Comparison of ENCODE assay signal across 8 mouse cellular contexts in the genomic region with DNA sequence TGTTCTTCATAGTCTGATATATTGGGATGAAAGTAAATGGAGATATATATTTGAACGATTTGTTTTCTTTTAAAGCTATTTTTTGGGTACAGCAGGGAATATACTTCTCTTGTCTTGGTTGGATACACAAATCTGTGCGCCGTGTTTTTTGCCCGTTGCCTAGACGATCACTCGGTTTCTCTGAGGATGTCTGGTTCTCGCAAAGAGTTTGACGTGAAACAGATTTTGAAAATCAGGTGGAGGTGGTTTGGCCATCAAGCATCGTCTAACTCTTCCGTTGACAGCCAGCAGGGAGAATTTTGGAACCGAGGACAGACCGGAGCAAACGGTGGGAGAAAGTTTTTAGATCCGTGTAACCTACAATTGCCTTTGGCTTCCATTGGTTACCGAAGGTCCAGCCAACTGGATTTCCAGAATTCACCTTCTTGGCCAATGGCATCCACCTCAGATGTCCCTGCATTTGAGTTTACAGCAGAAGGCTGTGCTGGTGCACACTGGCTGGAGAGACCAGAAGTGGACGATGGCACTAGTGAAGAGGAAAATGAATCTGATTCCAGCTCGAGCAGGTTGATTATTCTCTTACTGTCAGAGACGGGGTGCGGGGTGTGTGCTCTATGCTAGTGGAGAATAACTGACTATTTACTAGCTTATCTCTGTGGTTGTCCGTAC. TPM values are rescaled to one million over a fixed set of nuclear protein-coding genes. Genes with fewer than 3 reads are reported as not detected.
DNase-seq lines count a peak whose midpoint lies in the region; ATAC-seq and TF ChIP-seq lines count a peak whose summit lies in the region.

No protein-coding gene starts in this region.

- no peak for TF ChIP-seq POLR2A in cortical plate, adult 2 months (IDR thresholded peaks at IDR 0.05; ENCODE audit: extremely low read depth, insufficient read depth, low read length)

- ATAC-seq in kidney, embryonic 16.5 days (ENCODE audit: low FRiP score, low TSS enrichment) = no peak
- peak; percentile 20; the same call in 1 of the 2 replicates for ATAC-seq in hindbrain, embryonic 12.5 days (ENCODE audit: low FRiP score)
- ATAC-seq in liver, embryonic 13.5 days (ENCODE audit: low read depth) = no peak

- H3K4me1 ChIP-seq in kidney, embryonic 16.5 days (ENCODE audit: insufficient read depth, low read length) = peaks cover 7% of the 10 kb centered on the region; the same call in 1 of the 2 replicates
- no peaks in the 10 kb centered on the region; the same call in 1 of the 2 replicates for H3K4me1 ChIP-seq in cortical plate, adult 2 months (ENCODE audit: control insufficient read depth, insufficient read depth, low read length)
- H3K4me1 ChIP-seq in hindbrain, embryonic 12.5 days = no peaks in the 10 kb centered on the region; the same call in none of the 2 replicates
- peaks cover 11% of the 10 kb centered on the region; the same call in 1 of the 2 replicates for H3K4me1 ChIP-seq in liver, embryonic 13.5 days (replicated peaks)

- peak overlapping the region; percentile 50 for H3K4me3 ChIP-seq in kidney, embryonic 16.5 days (ENCODE audit: low read length)
- H3K4me3 ChIP-seq in cortical plate, adult 2 months (ENCODE audit: insufficient read depth, low read length) = peak overlapping the region; percentile 92
- H3K4me3 ChIP-seq in hindbrain, embryonic 12.5 days = peak overlapping the region; percentile 53
- H3K4me3 ChIP-seq in liver, embryonic 13.5 days (replicated peaks) = peak overlapping the region; percentile 2; the same call in 1 of the 2 replicates

- no peaks in the 10 kb centered on the region for H3K36me3 ChIP-seq in kidney, embryonic 16.5 days (ENCODE audit: insufficient read depth, low read length)
- H3K36me3 ChIP-seq in hindbrain, embryonic 12.5 days = no peaks in the 10 kb centered on the region
- H3K36me3 ChIP-seq in liver, embryonic 13.5 days = no peaks in the 10 kb centered on the region

- DNase-seq in kidney, adult 11 months = no peak
- no peak for DNase-seq in liver, embryonic 13.5 days
- DNase-seq in right cerebral cortex, postnatal 4 days = peak; percentile 26
- DNase-seq in urinary bladder, postnatal 14 days (ENCODE audit: low spot score) = no peak
- DNase-seq in urinary bladder, postnatal 25 days (ENCODE audit: low spot score) = no peak

- 16% methylated on average over 20 of the region's 20 CpGs for WGBS in kidney, embryonic 16.5 days
- WGBS in hindbrain, embryonic 12.5 days = 10% methylated on average over 20 of the region's 20 CpGs
- 45% methylated on average over 20 of the region's 20 CpGs for WGBS in liver, embryonic 13.5 days (ENCODE audit: insufficient replicate concordance)

- TF ChIP-seq CTCF in cortical plate, adult 2 months (IDR thresholded peaks at IDR 0.05; ENCODE audit: extremely low read depth, insufficient read depth, low read length) = no peak

- H3K4me2 ChIP-seq in kidney, embryonic 16.5 days (replicated peaks; ENCODE audit: low read depth, low read length) = peak overlapping the region; percentile 76
- H3K4me2 ChIP-seq in hindbrain, embryonic 12.5 days (replicated peaks) = peak overlapping the region; percentile 66
- peak overlapping the region; percentile 32 for H3K4me2 ChIP-seq in liver, embryonic 13.5 days

- H3K9ac ChIP-seq in kidney, embryonic 16.5 days (replicated peaks; ENCODE audit: low read length) = peak overlapping the region; percentile 62
- H3K9ac ChIP-seq in hindbrain, embryonic 12.5 days = peak overlapping the region; percentile 55
- no peak overlapping the region for H3K9ac ChIP-seq in liver, embryonic 13.5 days

- H3K27ac ChIP-seq in kidney, embryonic 16.5 days (ENCODE audit: low read length) = no peak overlapping the region
- peak overlapping the region; percentile 7; the same call in 1 of the 2 replicates for H3K27ac ChIP-seq in cortical plate, adult 2 months (ENCODE audit: insufficient read depth, low read length)
- peak overlapping the region; percentile 78 for H3K27ac ChIP-seq in hindbrain, embryonic 12.5 days
- no peak overlapping the region for H3K27ac ChIP-seq in liver, embryonic 13.5 days

- no peaks in the 10 kb centered on the region for H3K27me3 ChIP-seq in kidney, embryonic 16.5 days (ENCODE audit: insufficient read depth, low read length)
- H3K27me3 ChIP-seq in hindbrain, embryonic 12.5 days = no peaks in the 10 kb centered on the region
- no peaks in the 10 kb centered on the region for H3K27me3 ChIP-seq in liver, embryonic 13.5 days

- H3K9me3 ChIP-seq in kidney, embryonic 16.5 days (ENCODE audit: low read length) = no peaks in the 10 kb centered on the region
- H3K9me3 ChIP-seq in hindbrain, embryonic 12.5 days (replicated peaks) = no peaks in the 10 kb centered on the region
- H3K9me3 ChIP-seq in liver, embryonic 13.5 days (replicated peaks) = no peaks in the 10 kb centered on the region

RNA-seq across cellular contexts. Expression of a gene that starts 24.0 kb away (rescaled TPM):
- 13.7 and 15.8 TPM in 2 replicates for polyA plus RNA-seq in kidney, embryonic 16.5 days (2015; fragmentation: Nextera tagmentation; extraction: Ambion mirVana)
- polyA plus RNA-seq in cortical plate, adult 2 months (2012; rRNA removed) = 46.9 and 49.1 TPM in 2 replicates
- 33.3 and 33.7 TPM in 2 replicates for polyA plus RNA-seq in hindbrain, embryonic 12.5 days (2016; fragmentation: Nextera tagmentation; extraction: Ambion mirVana)
- 3.9 and 4.4 TPM in 2 replicates for polyA plus RNA-seq in liver, embryonic 13.5 days (2015; fragmentation: Nextera tagmentation; extraction: Ambion mirVana)

RNA-seq across cellular contexts. Expression of a gene that starts 39.4 kb away (rescaled TPM):
- 0.17 and 0.28 TPM in 2 replicates for polyA plus RNA-seq in kidney, embryonic 16.5 days (2015; fragmentation: Nextera tagmentation; extraction: Ambion mirVana)
- polyA plus RNA-seq in cortical plate, adult 2 months (2012; rRNA removed) = 0.23 and 0.38 TPM in 2 replicates
- polyA plus RNA-seq in hindbrain, embryonic 12.5 days (2016; fragmentation: Nextera tagmentation; extraction: Ambion mirVana) = not detected in 2 replicates
- polyA plus RNA-seq in liver, embryonic 13.5 days (2015; fragmentation: Nextera tagmentation; extraction: Ambion mirVana) = 0.44 and 0.55 TPM in 2 replicates

Comparison
In these comparisons a context has a peak if more than half of its experiments do, and no peak if none do; other contexts are left out.
1. H3K27ac ChIP-seq: peak in cortical plate, adult 2 months (single experiment) and hindbrain, embryonic 12.5 days (single experiment); none in kidney, embryonic 16.5 days (single experiment) and liver, embryonic 13.5 days (single experiment).
2. H3K4me3 ChIP-seq: peak in every context shown above with its lines; median percentile 92 in cortical plate, adult 2 months; 53 in hindbrain, embryonic 12.5 days; 50 in kidney, embryonic 16.5 days; 2 in liver, embryonic 13.5 days.
3. Peak in every context shown above with its lines, with median percentiles within 50 percentile points of each other: H3K4me2 ChIP-seq.